Mouse (Mus musculus): ENCODE results near the gene Apol6.

DNA sequence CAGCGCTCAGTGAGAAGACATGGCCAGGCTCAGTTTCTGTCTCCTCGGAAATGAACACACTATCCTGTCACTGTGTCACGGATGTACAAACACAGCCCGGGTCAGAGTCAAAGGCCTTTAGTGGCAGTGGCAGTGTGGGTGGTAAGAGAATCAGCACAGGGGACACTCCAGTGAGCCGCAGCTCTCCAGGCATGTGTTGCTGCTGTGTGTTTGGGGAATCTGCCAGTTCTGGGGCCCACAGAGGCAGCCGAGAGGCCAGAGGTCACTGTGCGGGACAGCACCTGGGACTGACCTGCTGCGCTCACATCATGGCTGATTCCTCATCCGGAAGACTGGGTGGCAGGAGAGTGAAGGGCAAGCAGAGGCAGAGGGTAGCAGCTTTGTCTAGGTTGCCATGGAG lies 33.4 kb downstream of the Apol6 start:
- TF ChIP-seq POLR2A (IDR thresholded peaks at IDR 0.05; ENCODE audit: low read depth, low read length) (no peak), CTCF (IDR thresholded peaks at IDR 0.05; ENCODE audit: extremely low read depth, insufficient read depth, insufficient read length, insufficient replicate concordance) (no peak)

All from spleen, adult 2 months (tissue).